Mouse (Mus musculus) layer of hippocampus, adult 8-10 months (tissue): Measurements from ENCODE around the gene Fgfr2. TPM values are rescaled to one million over a fixed set of nuclear protein-coding genes. Genes with fewer than 3 reads are reported as not detected.

Source experiments
- DNase-seq, 2 experiments: peaks; one replicate each; pipeline ENCODE4 v3.0.0; 2022; ENCODE audit warnings: low spot score in 2 of 2
- total RNA-seq, 4 experiments: library from RNA; stranded (reverse); gene quantifications; 2 replicates each; pipeline ENCODE4 v1.2.4; 2022

The Fgfr2 gene
- total RNA-seq, 4 experiments from 2014 or later, result 60.7 to 72.9 (median 65.8) TPM

GRCm38 (mm10) chr7:131602106-131602505 is 1521.0 kb downstream of the Fgfr2 start:
- no peak for DNase-seq

GRCm38 (mm10) chr7:131598483-131598824 is 1524.7 kb downstream of the Fgfr2 start:
- peak in 1 of 2 experiments; percentile 36 for DNase-seq

- no peak for DNase-seq
These were observed 1525.2 kb downstream of the Fgfr2 start for GRCm38 (mm10) chr7:131597779-131598482.

GRCm38 (mm10) chr7:131585551-131585950 is 1537.6 kb downstream of the Fgfr2 start:
- no peak for DNase-seq

- DNase-seq, result no peak
These were observed 1541.0 kb downstream of the Fgfr2 start for GRCm38 (mm10) chr7:131582178-131582577.

GRCm38 (mm10) chr7:131575246-131575645 is 1547.9 kb downstream of the Fgfr2 start:
- no peak for DNase-seq

- no peak for DNase-seq
These were observed 1562.5 kb downstream of the Fgfr2 start for GRCm38 (mm10) chr7:131560697-131561042.

- peak; percentile 91 to 94 for DNase-seq
These were observed 1563.0 kb downstream of the Fgfr2 start, which contains the start of gene Bub3 for GRCm38 (mm10) chr7:131559986-131560696. Gene Bub3, plus strand, starts transcription at chr7:131560222.

GRCm38 (mm10) chr7:131557751-131558150 is 1565.4 kb downstream of the Fgfr2 start:
- DNase-seq, result no peak

GRCm38 (mm10) chr7:131556541-131557271 is 1566.4 kb downstream of the Fgfr2 start:
- DNase-seq, result no peak

GRCm38 (mm10) chr7:131556116-131556515 is 1567.0 kb downstream of the Fgfr2 start:
- no peak for DNase-seq

GRCm38 (mm10) chr7:131555301-131556081 is 1567.7 kb downstream of the Fgfr2 start:
- DNase-seq, result no peak

GRCm38 (mm10) chr7:131554341-131555180 is 1568.6 kb downstream of the Fgfr2 start:
- no peak for DNase-seq

GRCm38 (mm10) chr7:131553771-131554175 is 1569.4 kb downstream of the Fgfr2 start:
- no peak for DNase-seq

- no peak for DNase-seq
These were observed 1570.4 kb downstream of the Fgfr2 start for GRCm38 (mm10) chr7:131552781-131553180.

GRCm38 (mm10) chr7:131551931-131552741 is 1571.0 kb downstream of the Fgfr2 start:
- no peak for DNase-seq

GRCm38 (mm10) chr7:131551471-131551870 is 1571.7 kb downstream of the Fgfr2 start:
- DNase-seq, result no peak

- DNase-seq, result no peak
These were observed 1574.7 kb downstream of the Fgfr2 start, which contains the start of gene Hmx2 for GRCm38 (mm10) chr7:131548473-131548872. Gene Hmx2, plus strand, starts transcription at chr7:131548773.

- DNase-seq, result no peak
These were observed 1575.7 kb downstream of the Fgfr2 start for GRCm38 (mm10) chr7:131547481-131547880.

GRCm38 (mm10) chr7:131546423-131546822 is 1576.7 kb downstream of the Fgfr2 start:
- DNase-seq, result no peak
